7 mouse cellular contexts compared by ENCODE assay signal in the genomic region with DNA sequence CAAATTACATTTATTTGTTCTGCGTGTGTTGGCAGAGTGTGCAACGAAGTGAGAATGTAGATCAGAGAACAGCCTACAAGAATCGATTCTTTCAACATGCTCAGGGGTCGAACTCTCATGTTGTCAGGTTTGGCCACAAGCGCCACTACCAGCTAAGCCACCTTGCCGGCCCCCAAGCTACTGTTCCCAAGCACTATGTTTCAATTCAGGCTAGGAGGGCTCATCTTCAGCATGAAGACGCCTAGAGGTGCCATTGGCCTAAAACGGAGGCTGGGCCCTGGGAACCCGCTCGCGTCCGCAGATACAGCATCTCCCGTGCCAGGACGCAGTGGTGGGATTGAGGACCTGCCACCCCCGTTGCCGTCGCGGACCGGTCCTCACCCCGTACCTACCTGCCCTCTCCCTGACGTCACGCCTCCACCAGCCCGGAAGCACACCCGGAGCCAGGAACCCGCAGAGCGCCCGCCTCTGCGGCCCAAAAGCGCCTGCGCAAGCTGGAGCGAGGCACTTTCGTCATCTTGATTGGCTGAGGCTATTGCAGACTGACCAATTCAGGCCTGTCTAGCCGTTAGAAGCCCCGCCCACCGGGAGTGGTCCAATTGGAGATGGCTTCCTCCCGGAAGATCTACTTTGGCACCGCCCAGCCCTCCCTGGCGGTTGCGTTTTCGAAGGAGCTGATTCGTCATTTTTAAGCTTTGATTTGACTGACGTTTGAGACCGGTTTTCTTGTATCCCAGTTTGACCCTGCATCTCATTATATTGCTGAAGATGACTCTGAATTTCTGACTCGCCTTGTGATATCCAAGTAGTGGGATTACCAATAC. TPM values are rescaled to one million over a fixed set of nuclear protein-coding genes. Genes with fewer than 3 reads are reported as not detected.
A peak's percentile ranks its signal among the peaks of the same experiment; 100 is the strongest.
DNase-seq lines count a peak whose midpoint lies in the region; ATAC-seq lines count a peak whose summit lies in the region.

Gene Ccdc130, minus strand, starts transcription at position 431 of the 824 bp plus-strand sequence.

- H3K4me3 ChIP-seq in intestine, embryonic 15.5 days (replicated peaks), result peak within 1 kb of the TSS; percentile 70
- H3K4me3 ChIP-seq in midbrain, embryonic 10.5 days, result peak within 1 kb of the TSS; percentile 79

- intact Hi-C loops in gastrocnemius, postnatal 36 days (cut with DNase I), result no loop called here
- intact Hi-C loops in left cerebral cortex, postnatal 25 days (cut with DNase I), result no loop called here

- H3K9ac ChIP-seq in intestine, embryonic 15.5 days, result peak within 1 kb of the TSS; percentile 59

- peak; percentile 100 for ATAC-seq in intestine, embryonic 15.5 days

- 0 out of 2 replicates have a peak, but pooled peaks cover 3% of the 10 kb centered on the region for H3K36me3 ChIP-seq in intestine, embryonic 15.5 days
- peaks cover 24% of the 10 kb centered on the region for H3K36me3 ChIP-seq in midbrain, embryonic 10.5 days

- DNase-seq in adrenal gland, adult 2 months, result peak; percentile 99
- DNase-seq in embryo, embryonic 11.5 days (ENCODE audit: low read depth, low spot score), result peak; percentile 100
- peak; percentile 98 to 100 for DNase-seq in gastrocnemius, postnatal 36 days
- peak; percentile 100 for DNase-seq in left cerebral cortex, postnatal 25 days (ENCODE audit: low spot score in 2 of 2)
- DNase-seq in midbrain, embryonic 10.5 days (ENCODE audit: low spot score), result peak; percentile 100
- peak; percentile 100 for DNase-seq in right cerebral cortex, postnatal 4 days

- peaks cover 6% of the 10 kb centered on the region for H3K4me1 ChIP-seq in intestine, embryonic 15.5 days (replicated peaks)
- H3K4me1 ChIP-seq in midbrain, embryonic 10.5 days, result peaks cover 16% of the 10 kb centered on the region

- H3K9me3 ChIP-seq in intestine, embryonic 15.5 days, result no peaks in the 10 kb centered on the region
- no peaks in the 10 kb centered on the region for H3K9me3 ChIP-seq in midbrain, embryonic 10.5 days (replicated peaks)

- under 1% methylated on average over 44 of the region's 44 CpGs for WGBS in intestine, embryonic 15.5 days
- WGBS in midbrain, embryonic 10.5 days, result under 1% methylated on average over 44 of the region's 44 CpGs

- H3K4me2 ChIP-seq in intestine, embryonic 15.5 days (replicated peaks), result peak within 1 kb of the TSS; percentile 76

- H3K27ac ChIP-seq in intestine, embryonic 15.5 days, result peak within 1 kb of the TSS; percentile 37; the same call in 1 of the 2 replicates
- peak within 1 kb of the TSS; percentile 84 for H3K27ac ChIP-seq in midbrain, embryonic 10.5 days (replicated peaks)

- H3K27me3 ChIP-seq in intestine, embryonic 15.5 days (replicated peaks), result no peaks in the 10 kb centered on the region
- H3K27me3 ChIP-seq in midbrain, embryonic 10.5 days (ENCODE audit: low read depth, poor library complexity, severe bottlenecking), result no peaks in the 10 kb centered on the region

RNA-seq across cellular contexts. Expression of gene Ccdc130, which starts in this region (rescaled TPM):
- 10 to 100 TPM; 19.3 to 25.8 TPM for total RNA-seq in adrenal gland, adult 2 months (2021)
- 15.9 and 16.5 TPM in 2 replicates for polyA plus RNA-seq in adrenal gland, adult 2 months (2012; rRNA removed)
- 1 to 10 TPM; 5.0 to 8.7 TPM for total RNA-seq in gastrocnemius, postnatal 36 days (2021)
- polyA plus RNA-seq in intestine, embryonic 15.5 days (2015; fragmentation: Nextera tagmentation; extraction: Ambion mirVana), result 14.3 and 16.8 TPM in 2 replicates
- total RNA-seq in left cerebral cortex, postnatal 25 days (2021), result 10 to 100 TPM; 24.1 to 25.3 TPM
- 23.8 and 24.1 TPM in 2 replicates for polyA plus RNA-seq in midbrain, embryonic 10.5 days (2016; fragmentation: Nextera tagmentation; extraction: Ambion mirVana)

Comparison
In these comparisons a context has a peak if more than half of its experiments do, and no peak if none do; other contexts are left out.
1. Peak in every context shown above with its lines: DNase-seq, ATAC-seq, H3K4me3 ChIP-seq and H3K27ac ChIP-seq.